Mouse (Mus musculus): ENCODE measurements around the gene Gpsm1.

- TF ChIP-seq CTCF (IDR thresholded peaks at IDR 0.05; ENCODE audit: extremely low read depth, insufficient read depth, low read length): no peak
- no peak for TF ChIP-seq POLR2A (IDR thresholded peaks at IDR 0.05; ENCODE audit: extremely low read depth, insufficient read depth, low read length)
Measured at GRCm38 (mm10) chr2:26358667-26359320, 43.5 kb downstream of the Gpsm1 start.

Measured in cortical plate, adult 2 months (tissue).